Mouse (Mus musculus): ENCODE data around the gene Kif22. TPM values are rescaled to one million over a fixed set of nuclear protein-coding genes. Genes with fewer than 3 reads are reported as not detected.

Kif22 gene
- polyA plus RNA-seq, 1 experiment: 37.4 TPM

DNA sequence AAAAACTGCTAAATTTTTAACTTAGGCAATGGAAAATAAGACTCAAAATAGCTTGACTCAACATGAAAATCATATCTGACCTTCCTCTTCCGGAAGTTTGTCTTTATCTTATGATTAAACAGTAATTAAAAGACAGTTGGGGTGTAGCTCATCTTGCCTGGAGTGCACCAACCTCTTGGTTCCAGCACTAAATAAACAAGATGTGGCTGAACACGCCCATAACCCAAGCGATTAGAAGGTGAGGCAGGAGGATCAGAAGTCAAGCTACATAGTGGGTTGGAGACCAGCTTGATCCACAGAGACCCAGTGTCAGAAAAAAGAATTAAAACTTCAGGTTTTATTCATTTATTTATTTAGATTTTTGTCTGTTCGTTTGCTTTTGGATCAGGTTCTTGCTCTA is 41.4 kb upstream of the Kif22 start:
- Histone ChIP-seq H3K4me3 (ENCODE audit: insufficient read depth, low read length) (no peak overlapping the region), H3K4me1 (ENCODE audit: control insufficient read depth, insufficient read depth, low read length) (no peaks in the 10 kb centered on the region), H3K27ac (ENCODE audit: insufficient read depth, low read length) (no peak overlapping the region)
- TF ChIP-seq CTCF (IDR thresholded peaks at IDR 0.05; ENCODE audit: borderline replicate concordance, insufficient read depth, low read length) (no peak), POLR2A (IDR thresholded peaks at IDR 0.05; ENCODE audit: low read depth, low read length) (no peak)

DNA sequence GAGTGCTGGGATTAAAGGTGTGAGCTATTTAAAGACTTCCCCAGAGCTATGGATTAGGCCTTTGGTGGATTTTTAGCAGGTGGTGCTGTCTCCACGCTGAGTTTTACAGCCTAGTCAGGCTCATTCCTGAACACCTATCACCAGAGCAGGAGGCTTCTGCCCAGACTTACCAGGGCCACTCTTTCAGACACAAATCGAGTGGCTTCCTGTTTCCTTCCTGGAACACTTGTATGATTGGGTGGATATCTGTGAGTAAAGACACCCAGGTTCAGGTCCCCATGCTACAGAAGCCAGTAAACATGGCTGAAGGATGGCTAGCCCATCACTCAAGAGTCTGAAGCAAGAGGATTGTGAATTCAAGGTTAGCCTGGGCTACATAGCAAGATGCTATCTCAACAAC is 40.7 kb upstream of the Kif22 start:
- Histone ChIP-seq H3K27ac (ENCODE audit: insufficient read depth, low read length) (no peak overlapping the region), H3K4me3 (ENCODE audit: insufficient read depth, low read length) (no peak overlapping the region)
- TF ChIP-seq CTCF (IDR thresholded peaks at IDR 0.05; ENCODE audit: borderline replicate concordance, insufficient read depth, low read length) (no peak), POLR2A (IDR thresholded peaks at IDR 0.05; ENCODE audit: low read depth, low read length) (no peak)

DNA sequence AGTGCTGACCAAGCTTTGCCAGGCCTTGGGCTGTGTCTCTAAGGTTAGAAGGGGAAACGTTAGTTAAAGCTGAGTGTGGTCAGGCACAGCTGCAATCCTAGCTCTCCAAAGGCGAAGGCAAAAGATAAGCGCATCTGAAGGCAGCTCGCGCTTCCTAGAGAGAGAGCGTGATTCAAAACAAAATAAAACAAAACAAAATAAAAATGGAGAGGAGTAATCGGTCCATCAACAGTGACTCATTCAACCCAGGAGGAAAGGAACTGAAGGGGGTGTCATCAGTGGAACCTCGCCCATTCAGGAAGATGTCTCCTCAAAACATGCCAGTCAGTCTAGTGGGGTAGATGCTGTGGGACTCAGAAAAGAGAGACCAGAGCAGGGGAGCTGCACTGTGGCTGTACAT is 40.0 kb upstream of the Kif22 start:
- H3K4me3 ChIP-seq (ENCODE audit: insufficient read depth, low read length): no peak overlapping the region
- H3K4me1 ChIP-seq (ENCODE audit: control insufficient read depth, insufficient read depth, low read length): no peaks in the 10 kb centered on the region
- no peak overlapping the region for H3K27ac ChIP-seq (ENCODE audit: insufficient read depth, low read length)
- TF ChIP-seq CTCF (IDR thresholded peaks at IDR 0.05; ENCODE audit: borderline replicate concordance, insufficient read depth, low read length) (no peak), POLR2A (IDR thresholded peaks at IDR 0.05; ENCODE audit: low read depth, low read length) (no peak)

More for the DNA sequence above, 40.7 kb upstream of the Kif22 start:
- H3K4me1 ChIP-seq (ENCODE audit: control insufficient read depth, insufficient read depth, low read length): no peaks in the 10 kb centered on the region

DNA sequence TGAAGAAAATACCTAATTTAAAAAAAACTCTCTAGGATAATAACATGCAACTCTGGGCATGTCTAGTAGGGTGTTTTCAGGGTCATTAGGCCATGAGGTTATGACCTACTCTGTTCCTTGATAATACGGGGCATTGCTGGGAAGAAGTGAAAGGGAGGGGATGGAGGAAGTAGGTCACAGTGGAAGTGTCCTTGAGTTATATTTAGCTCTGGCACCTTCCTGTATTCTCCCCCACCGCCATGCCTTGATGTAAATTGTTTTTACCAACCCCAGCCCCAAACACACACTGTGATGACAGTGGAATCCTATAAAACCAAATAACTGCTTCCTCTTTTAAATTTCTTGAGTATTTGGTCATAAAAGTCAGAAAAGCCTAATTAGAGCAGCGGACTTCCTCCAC is 37.8 kb upstream of the Kif22 start:
- no peak overlapping the region for H3K27ac ChIP-seq (ENCODE audit: insufficient read depth, low read length)
- H3K4me3 ChIP-seq (ENCODE audit: insufficient read depth, low read length): no peak overlapping the region
- H3K4me1 ChIP-seq (ENCODE audit: control insufficient read depth, insufficient read depth, low read length): no peaks in the 10 kb centered on the region
- TF ChIP-seq CTCF (IDR thresholded peaks at IDR 0.05; ENCODE audit: borderline replicate concordance, insufficient read depth, low read length): no peak
- TF ChIP-seq POLR2A (IDR thresholded peaks at IDR 0.05; ENCODE audit: low read depth, low read length): no peak

DNA sequence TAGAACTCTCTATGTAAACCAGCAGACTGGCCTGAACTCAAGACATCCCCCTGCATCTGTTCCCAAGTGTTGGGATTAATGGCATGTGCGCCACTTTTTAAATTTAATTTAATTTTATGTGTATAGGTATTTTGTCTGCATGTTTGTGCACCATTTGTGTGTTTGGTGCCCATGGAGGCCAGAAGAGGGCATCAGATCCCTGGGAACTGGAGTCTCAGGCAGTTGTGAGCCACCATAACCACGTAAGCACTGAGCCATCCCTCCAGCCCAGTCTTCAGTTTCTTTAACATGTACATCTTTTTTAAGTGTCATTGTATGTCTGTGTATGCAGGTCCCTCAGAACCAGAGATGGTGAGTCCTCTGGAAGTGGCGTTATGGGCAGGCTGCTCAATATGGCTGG is 35.4 kb upstream of the Kif22 start:
- no peak overlapping the region for H3K4me3 ChIP-seq (ENCODE audit: insufficient read depth, low read length)
- no peak for TF ChIP-seq POLR2A (IDR thresholded peaks at IDR 0.05; ENCODE audit: low read depth, low read length)
- TF ChIP-seq CTCF (IDR thresholded peaks at IDR 0.05; ENCODE audit: borderline replicate concordance, insufficient read depth, low read length): no peak
- no peaks in the 10 kb centered on the region for H3K4me1 ChIP-seq (ENCODE audit: control insufficient read depth, insufficient read depth, low read length)
- no peak overlapping the region for H3K27ac ChIP-seq (ENCODE audit: insufficient read depth, low read length)

DNA sequence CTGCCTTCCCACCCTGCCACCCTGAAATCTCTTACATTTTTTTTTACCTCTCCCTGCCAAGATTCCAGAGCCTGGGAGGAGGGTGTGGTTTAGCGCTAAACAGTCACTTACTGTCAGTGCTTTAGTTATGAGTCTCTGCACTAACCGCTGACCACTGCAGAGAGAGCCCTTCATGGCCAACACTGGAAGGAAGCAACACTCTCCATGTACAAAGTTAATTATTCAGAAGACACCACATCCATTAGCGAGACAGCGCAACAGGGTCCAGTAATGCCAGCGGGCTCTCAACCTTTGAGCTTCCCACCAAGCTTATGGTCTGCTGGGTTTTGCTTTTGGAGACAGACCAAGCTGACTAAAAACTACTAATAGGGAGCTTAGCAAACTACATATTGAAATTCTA is 33.9 kb upstream of the Kif22 start:
- no peak for TF ChIP-seq CTCF (IDR thresholded peaks at IDR 0.05; ENCODE audit: borderline replicate concordance, insufficient read depth, low read length)
- TF ChIP-seq POLR2A (IDR thresholded peaks at IDR 0.05; ENCODE audit: low read depth, low read length): no peak
- Histone ChIP-seq H3K4me3 (ENCODE audit: insufficient read depth, low read length) (no peak overlapping the region), H3K27ac (ENCODE audit: insufficient read depth, low read length) (no peak overlapping the region), H3K4me1 (ENCODE audit: control insufficient read depth, insufficient read depth, low read length) (peaks cover under 1% of the 10 kb centered on the region; the same call in 1 of the 2 replicates)

DNA sequence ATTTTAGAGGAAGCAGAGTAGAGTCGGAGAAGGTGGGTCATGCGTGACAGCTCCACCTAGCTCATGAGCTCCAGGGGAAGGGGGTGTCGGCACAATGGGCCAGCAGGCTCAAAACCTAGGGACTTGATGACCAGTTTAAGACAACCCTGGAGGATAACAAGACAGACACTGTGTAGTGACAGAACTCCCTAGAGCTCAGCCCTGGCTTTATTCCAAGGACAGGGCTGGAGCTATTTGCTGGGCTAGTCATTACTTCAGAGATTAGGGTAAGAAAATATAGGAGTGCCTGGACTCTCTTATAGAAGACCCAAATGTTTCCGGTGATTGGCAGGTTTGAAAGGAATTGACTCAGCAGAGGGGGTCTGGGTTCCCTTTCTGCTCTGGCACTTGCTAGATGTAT is 30.9 kb upstream of the Kif22 start:
- Histone ChIP-seq H3K27ac (ENCODE audit: insufficient read depth, low read length) (no peak overlapping the region), H3K4me1 (ENCODE audit: control insufficient read depth, insufficient read depth, low read length) (peaks cover 2% of the 10 kb centered on the region; the same call in 1 of the 2 replicates), H3K4me3 (ENCODE audit: insufficient read depth, low read length) (no peak overlapping the region)
- TF ChIP-seq CTCF (IDR thresholded peaks at IDR 0.05; ENCODE audit: borderline replicate concordance, insufficient read depth, low read length): no peak
- no peak for TF ChIP-seq POLR2A (IDR thresholded peaks at IDR 0.05; ENCODE audit: low read depth, low read length)

DNA sequence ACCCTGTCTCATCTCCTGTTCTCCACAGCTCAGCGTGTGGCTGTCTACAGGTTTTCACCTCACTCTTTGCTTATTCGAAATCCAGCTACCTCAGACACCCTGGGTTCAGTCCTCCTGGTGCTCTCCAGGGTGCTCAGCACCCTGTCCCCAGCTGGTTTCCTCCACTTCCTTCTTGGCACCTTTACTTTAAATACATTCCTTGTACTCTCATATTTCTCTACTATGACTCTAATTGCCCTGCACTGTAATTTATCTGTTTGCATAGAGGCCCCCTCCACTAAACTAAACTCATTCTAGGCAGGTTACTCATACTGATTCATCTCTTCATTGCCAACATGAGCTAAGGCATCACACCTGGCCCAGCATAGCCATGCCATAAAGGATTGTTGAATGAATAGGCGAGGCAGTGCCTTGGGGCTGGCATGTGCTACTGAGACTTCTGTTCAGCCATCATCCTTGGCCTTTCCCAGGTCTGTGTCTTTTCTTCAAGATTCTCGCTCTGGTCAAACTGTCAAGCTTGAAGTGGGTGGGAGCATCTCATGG is 28.7 kb upstream of the Kif22 start:
- H3K4me1 ChIP-seq (ENCODE audit: control insufficient read depth, insufficient read depth, low read length): peaks cover 6% of the 10 kb centered on the region; the same call in 1 of the 2 replicates
- TF ChIP-seq CTCF (IDR thresholded peaks at IDR 0.05; ENCODE audit: borderline replicate concordance, insufficient read depth, low read length) (no peak), POLR2A (IDR thresholded peaks at IDR 0.05; ENCODE audit: low read depth, low read length) (no peak)
- no peak overlapping the region for H3K27ac ChIP-seq (ENCODE audit: insufficient read depth, low read length)
- H3K4me3 ChIP-seq (ENCODE audit: insufficient read depth, low read length): no peak overlapping the region

DNA sequence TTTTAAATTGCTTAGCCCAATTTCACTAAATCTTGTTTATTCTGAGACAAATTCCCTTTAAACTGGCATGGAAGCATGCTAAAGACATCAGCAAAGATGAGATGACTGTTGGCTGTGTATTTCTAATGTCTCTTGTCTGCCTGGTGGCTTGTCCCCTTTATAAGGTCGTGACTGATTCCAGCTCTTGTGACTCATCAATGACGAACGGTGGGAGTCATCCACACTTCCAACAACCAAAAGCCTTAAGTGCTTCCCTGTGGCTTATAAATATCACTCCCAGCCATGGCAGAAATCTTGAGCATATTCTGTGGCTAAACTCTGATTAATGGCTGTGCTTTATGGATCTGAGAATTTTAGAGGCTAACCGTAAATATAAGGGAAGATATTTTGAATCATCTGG is 24.0 kb upstream of the Kif22 start:
- no peak overlapping the region for H3K4me3 ChIP-seq (ENCODE audit: insufficient read depth, low read length)
- no peak overlapping the region for H3K27ac ChIP-seq (ENCODE audit: insufficient read depth, low read length)
- TF ChIP-seq CTCF (IDR thresholded peaks at IDR 0.05; ENCODE audit: borderline replicate concordance, insufficient read depth, low read length) (no peak), POLR2A (IDR thresholded peaks at IDR 0.05; ENCODE audit: low read depth, low read length) (no peak)
- peaks cover 6% of the 10 kb centered on the region; the same call in 1 of the 2 replicates for H3K4me1 ChIP-seq (ENCODE audit: control insufficient read depth, insufficient read depth, low read length)

DNA sequence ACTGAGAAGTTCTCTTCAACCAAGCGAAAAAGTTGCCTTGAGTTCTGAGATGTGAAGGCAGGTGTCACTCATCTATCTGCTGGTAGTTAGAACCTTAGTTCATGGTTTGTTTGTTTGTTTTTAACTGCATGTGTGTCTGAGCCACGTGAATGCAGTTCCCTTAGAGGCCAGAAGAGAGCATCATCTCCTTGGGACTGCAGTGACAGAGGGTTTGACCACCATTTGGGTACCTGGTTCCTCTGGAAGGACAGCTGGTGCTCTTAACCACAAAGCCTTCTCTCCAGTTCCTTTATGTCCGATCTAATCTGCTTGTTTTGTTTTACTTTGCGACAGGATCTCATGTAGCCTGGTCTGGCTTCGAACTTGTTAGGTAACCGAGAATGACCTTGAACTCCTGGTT is 23.3 kb upstream of the Kif22 start:
- H3K4me1 ChIP-seq (ENCODE audit: control insufficient read depth, insufficient read depth, low read length): peaks cover 3% of the 10 kb centered on the region; the same call in 1 of the 2 replicates
- no peak overlapping the region for H3K4me3 ChIP-seq (ENCODE audit: insufficient read depth, low read length)
- no peak for TF ChIP-seq CTCF (IDR thresholded peaks at IDR 0.05; ENCODE audit: borderline replicate concordance, insufficient read depth, low read length)
- no peak for TF ChIP-seq POLR2A (IDR thresholded peaks at IDR 0.05; ENCODE audit: low read depth, low read length)
- H3K27ac ChIP-seq (ENCODE audit: insufficient read depth, low read length): no peak overlapping the region
